Mouse (Mus musculus) urinary bladder, adult 2 months (tissue): ENCODE measurements around the gene Gm17545. TPM values are rescaled to one million over a fixed set of nuclear protein-coding genes. Genes with fewer than 3 reads are reported as not detected.

ENCODE experiments used
- DNase-seq: peaks from one replicate; pipeline ENCODE4 v3.0.0; 2022; ENCODE audit warnings: low spot score
- polyA plus RNA-seq: library from polyadenylated mRNA; depleted of rRNA; stranded (reverse); fragments of >200 nt; gene quantifications from 2 replicates; pipeline ENCODE4 v1.2.3, GENCODE M21; 2012

The Gm17545 gene
- polyA plus RNA-seq, 1 experiment, result not detected

DNA sequence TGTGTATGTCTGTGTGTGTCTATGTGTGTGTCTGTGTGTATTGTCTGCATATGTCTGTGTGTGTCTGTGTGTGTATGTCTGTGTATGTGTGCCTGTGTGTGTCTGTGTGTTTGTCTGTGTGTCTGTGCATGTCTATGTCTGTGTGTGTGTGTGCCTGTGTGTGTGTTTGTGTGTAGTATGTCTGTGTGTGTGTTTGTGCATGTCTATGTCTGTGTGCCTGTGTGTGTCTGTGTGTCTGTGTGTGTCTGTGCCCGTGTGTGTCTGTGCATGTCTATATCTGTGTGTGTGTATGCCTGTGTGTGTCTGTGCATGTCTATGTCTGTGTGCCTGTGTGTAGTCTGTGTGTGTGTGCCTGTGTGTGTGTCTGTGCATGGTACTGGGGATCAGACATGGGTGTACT is 9.0 kb upstream of the Gm17545 start:
- no peak for DNase-seq

DNA sequence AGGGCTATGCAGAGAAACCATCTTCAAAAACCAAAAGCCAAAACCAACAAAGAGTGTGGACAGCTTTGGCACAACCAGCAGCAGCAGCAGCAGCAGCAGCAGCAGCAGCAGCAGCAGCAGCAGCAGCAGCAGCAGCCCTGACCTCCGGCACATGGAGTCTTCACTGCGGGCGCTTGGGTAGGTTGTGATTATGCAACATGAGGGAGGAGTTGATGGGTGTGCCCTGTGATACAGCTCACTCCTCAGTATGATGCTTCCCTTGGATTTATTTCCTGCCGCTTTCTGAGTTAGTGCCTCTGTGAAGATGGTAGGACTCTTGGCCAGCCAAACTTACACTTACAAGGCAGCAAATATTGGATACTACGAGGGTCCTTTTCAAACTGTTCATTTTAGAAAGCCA is 6.9 kb upstream of the Gm17545 start:
- no peak for DNase-seq

DNA sequence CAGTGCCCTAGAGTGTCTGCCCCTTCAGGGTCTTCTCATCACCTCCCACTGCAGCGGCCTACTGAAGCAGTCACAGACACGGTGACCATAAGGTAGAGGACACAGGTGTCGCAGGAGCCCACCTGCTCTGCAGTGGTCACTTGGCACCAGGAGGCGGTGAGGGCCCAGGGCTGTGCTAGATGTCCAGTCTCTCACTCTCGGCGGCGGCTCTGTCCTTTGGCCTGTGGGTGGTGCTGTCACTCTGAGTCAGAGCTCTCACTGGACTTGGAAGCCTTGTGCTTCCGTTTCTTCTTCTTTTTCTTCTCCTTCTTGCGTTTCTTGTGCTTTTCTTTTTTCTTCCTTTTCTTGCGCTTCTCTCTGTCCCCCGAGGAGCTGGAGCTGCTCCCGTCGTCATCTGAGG is 5.7 kb upstream of the Gm17545 start:
- DNase-seq, result no peak

DNA sequence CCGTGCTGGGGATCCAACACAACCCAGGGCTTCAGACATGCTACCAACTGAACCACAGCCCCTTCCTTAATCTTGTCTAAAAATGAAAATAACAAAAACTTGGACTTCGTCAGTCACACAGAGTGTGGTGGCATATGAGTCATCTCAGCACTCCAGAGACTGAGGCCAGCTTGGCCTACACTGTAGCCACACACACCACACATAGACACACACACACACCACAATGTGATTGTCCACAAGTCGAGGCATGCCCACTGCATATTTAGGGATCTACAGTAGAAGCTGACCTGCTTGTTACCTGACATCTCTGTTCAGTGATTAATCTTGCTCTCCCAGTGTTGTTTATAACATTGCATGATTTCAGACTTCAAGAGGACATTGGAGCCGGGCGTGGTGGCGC is 4.9 kb upstream of the Gm17545 start:
- no peak for DNase-seq

DNA sequence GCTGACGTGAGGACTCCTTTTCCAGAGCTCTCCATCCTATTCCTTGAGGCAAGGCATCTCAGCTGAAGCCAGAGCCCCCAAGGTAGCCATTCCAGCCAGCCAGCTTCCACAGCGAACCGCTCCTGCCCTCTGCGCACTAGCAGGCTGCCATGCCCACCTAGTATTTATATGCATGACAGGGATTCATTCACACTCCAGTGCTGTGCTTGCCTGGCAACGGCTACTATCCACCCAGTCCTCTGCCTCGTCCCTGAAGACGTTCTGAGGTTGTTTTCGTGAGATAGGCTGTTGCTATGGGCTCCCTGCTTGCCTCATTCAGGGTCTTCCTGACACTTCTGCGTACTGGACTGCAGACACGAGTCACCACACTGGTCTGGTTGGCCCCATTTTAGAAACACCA is 1.4 kb upstream of the Gm17545 start:
- no peak for DNase-seq

DNA sequence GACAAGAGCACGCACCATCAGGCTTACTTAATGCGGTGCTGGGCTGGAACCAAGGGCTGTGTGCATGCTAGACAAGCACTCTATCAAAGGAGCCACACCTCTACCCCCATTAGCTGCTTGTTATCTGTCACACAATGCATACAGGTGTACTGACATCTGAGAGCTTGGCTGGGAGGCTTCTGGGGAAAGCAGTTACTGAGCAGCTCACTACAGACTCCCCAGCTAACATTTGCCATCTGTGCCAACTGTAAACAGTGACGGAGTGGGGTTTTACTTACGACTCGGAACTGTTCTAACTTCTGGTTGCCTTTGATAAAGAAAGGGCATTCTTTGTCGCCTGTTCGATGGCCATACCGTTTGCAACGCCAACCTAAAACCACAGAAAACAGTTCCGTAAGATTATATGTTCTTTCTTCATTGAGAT is 577 bp upstream of the Gm17545 start:
- no peak for DNase-seq

DNA sequence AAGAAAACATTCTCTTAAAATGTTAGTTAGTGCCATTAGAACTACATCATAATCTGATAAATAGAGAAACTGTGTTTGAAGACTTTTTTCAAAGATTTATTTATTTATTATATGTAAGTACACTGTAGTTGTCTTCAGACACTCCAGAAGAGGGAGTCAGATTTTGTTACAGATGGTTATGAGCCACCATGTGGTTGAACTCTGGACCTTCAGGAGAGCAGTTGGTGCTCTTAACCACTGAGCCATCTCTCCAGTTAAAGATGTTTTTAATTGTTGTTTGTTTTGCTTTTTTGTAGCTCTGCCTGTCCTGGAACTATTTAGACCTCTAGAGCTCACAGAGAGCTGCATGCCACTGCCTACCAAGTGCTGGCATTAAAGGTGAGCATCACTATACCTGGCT is 951 bp downstream of the Gm17545 start:
- DNase-seq, result no peak

DNA sequence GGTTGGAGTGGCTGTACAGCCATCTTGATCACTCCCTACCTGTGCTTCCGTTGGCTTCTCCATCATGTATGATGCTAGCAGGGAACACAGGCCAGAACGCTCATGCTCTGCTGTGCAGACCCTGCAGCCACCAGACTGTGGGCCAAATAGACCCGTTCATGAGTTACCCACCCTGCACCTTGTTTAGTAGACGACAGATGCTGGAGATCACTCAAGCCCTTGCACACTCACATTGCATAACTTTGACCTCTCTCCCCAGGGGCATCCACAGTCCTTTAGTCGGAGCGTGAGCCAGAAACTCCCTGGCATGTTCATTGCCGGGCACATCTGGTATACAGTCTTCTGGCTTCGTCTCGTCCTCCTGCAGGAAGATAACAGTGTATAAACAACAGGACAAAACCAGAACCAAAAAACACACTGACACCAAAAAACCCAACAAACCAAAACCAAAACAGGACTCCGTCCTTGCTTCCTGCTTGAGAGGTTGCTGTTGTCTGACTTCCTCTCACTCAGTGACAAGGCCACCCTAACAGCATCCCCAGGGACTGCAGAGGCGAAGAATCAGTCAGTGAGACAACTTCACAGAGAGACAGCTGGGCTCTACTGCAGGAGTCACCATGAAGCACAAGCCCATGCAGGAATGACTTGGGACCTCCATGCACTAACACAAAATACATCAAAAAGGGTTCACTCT is 3.2 kb downstream of the Gm17545 start:
- no peak for DNase-seq

- DNase-seq, result no peak
Observed at GRCm38 (mm10) chr9:22461946-22462345, 7.9 kb downstream of the Gm17545 start.

- no peak for DNase-seq
Observed at GRCm38 (mm10) chr9:22466212-22466611, 12.1 kb downstream of the Gm17545 start.

DNA sequence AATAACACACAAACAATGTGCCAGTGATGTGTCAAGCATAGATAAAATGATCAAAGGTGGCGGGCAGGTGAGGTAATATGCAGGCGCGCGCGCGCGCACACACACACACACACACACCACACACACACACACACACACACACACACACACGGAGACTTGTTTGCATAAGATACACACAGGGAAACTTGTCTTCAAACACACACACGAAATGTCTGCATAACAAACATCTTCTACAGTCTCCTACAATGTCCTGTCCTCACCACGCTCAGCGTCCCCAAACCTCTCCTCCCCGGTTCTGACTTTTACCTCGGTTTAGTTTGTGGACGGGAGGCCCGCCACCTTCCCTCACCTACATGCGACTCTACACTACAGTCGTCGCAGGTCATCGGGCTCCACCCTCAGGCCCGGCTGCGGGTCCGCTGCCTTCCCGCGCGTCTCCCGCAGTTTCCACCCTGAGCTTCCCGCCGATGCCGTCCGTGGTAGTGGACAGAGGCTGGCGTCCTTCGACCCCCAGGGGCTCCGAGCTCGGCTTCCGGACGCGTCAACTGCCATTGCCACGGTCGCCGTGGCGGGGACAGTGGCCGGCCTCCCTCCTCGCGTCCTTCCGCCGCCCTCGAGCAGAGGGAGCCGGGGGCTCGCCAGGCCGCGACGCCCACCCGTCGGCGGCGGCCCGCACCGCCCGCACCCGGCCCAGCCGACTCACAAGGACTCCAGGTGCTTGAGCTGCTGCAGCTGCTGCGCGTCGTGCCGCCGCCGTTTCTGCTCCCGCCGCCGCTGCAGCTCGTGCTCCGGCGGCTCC is 13.5 kb downstream of the Gm17545 start:
- DNase-seq, result no peak

- DNase-seq, result peak; percentile 59
Observed at GRCm38 (mm10) chr9:22468170-22468898, 14.2 kb downstream of the Gm17545 start.

- no peak for DNase-seq
Observed at GRCm38 (mm10) chr9:22468899-22469259, 14.8 kb downstream of the Gm17545 start.

DNA sequence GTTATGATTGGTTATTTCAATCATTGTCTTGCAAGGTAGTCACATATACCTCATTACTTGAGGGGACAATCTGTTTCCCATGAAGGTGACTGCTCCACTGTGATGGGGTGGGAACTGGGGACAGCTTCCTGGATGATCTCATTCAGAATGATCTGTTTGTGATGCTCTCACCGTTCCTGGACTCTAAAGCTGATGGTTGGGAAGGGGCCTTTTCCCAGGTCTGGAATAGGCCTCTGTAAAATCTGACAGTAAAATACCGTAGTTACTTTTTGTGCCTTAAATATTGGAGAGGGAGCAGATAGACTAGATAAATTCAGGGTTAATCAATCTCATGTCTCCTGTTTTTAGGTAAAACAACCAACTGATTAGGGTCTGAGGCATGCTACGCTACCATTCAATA is 15.6 kb downstream of the Gm17545 start, which contains the start of gene Rp9:
Gene Rp9 (minus strand): TSS at position 101 of the 400 bp plus-strand sequence.
- no peak for DNase-seq

DNA sequence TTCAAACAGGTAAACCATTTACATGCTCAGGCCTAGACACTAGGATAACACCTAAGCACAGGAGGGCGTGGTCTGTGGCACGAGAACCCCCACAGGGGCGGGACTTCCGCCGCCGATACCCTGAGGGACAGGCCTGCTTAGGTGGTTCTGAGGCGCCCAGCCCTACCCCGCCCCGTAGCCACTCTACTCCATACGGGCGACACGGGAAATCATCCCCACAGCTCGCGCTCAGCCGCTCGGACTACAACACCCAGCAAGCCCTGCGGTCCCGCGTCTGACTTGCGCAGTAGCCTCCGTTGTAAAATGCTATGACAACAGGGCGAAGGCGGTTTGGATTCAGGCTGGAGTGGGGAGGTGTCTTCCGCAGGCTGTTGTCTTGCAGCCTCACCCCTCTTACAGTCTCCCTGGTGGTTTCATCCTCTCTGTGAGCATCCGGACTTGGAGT is 21.4 kb downstream of the Gm17545 start, which contains the start of gene Bbs9:
Gene Bbs9 (plus strand): TSS at position 292 of the 445 bp plus-strand sequence.
- DNase-seq, result peak; percentile 73

DNA sequence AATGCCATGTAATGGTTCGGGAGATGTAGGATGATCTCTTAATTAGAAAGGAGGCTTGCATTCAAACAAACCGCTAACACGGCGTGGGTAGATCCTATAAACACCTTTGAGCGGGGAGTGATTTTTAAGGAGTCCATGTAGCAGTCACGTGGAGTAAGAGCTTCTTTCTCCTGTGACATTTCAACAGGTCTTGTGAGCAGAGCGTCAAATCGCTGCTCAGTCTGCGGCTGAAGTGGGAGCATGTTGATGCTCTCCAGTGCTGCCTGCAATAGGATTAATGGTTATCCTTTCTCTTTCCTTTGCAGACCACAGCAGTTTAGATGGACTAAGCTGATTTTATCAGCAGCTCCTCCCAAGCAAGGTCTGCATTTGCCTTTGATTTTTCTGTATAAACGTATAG is 22.2 kb downstream of the Gm17545 start:
- no peak for DNase-seq

DNA sequence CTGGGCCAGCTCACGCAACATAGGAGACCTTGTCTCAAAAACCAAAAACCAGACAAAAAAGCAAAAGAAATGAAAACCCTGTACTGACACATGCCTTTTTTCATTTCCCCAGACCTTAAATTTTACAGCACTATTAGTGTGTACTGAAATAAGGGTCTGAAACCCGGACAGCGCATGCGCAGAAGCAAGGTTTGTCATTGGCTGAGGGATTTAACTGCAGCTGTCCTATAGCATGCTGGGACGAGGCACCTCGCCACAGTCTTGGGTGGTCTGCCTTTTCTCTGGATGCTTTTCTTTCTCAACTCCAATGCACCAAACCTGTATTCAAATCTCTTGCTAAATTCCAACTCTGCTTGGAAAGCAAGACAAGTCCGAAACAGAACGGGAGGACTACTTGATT is 24.9 kb downstream of the Gm17545 start:
- DNase-seq, result no peak

DNA sequence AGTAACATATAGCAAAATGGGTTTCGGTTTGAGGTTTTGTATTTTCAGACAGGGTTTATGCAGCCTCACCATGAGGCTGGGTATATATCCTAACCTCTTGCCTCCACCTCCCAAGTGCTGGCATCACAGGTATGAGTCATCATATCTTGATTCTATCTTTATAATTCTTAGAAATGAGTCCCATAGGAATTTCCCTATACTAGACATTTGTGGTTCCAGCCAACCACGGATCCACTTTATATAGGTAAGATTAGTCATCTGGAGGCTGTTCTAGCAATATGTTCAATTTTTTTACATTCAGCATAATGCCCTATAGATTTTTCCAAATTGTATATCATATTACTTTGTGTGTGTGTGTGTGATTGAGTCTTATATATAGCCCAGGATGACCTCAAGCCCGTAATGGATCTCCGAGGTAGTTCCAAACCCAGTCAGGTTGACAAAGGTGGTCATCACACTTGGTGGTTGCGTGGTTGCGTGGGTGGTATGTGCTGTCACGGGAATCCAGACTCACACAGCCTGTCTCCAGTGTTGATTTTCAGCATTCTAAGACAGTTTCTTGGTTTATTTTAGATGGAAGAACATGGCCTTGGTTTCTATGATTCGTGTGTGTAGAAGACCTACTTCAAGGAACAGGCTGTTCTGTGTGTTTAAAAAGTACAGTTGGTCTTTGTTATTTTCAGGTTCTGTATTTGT is 29.9 kb downstream of the Gm17545 start:
- no peak for DNase-seq

- no peak for DNase-seq
Observed at GRCm38 (mm10) chr9:22484562-22485308, 30.6 kb downstream of the Gm17545 start.

GRCm38 (mm10) chr9:22486211-22486610 is 32.1 kb downstream of the Gm17545 start:
- no peak for DNase-seq

DNA sequence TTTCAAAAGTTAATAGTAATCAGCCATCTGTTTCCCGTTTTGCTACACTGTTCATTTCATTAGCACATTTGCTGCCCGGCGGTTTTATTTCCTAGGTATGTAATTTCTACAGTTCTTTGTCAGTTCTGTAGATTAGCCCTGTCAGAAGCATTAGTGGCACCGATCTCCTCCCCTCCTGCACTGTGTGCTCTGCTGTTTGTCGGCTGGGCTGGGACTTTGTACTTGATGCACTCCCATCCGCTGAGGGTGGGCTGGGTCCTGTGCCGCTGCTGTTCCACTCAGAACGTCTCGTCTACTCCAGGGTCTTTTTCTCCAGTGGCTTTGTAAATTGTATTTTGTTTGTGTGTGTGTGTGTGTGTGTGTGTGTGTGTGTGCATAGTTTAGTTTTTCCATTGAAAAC is 34.9 kb downstream of the Gm17545 start:
- DNase-seq, result no peak
